Mouse (Mus musculus) liver, postnatal 0 days (tissue): ENCODE measurements around the gene Ap4m1. TPM values are rescaled to one million over a fixed set of nuclear protein-coding genes. Genes with fewer than 3 reads are reported as not detected.

Experiments used
- ATAC-seq: fragments of 200-750 bp; cut with Nextera tagmentation; 2 replicates; pipeline ENCODE4 v1.8.0; 2017; ENCODE audit warnings: mild to moderate bottlenecking, moderate library complexity
- DNase-seq: peaks from one replicate; pipeline ENCODE4 v3.0.0-alpha.2; 2016
- H3K27ac ChIP-seq: fragments of 300-500 bp; sonication (generic); 2 replicates; pipeline ENCODE4 v1.5.1; 2014; ENCODE audit warnings: antibody characterized with exemption, moderate library complexity, mild to moderate bottlenecking, low read depth
- H3K27me3 ChIP-seq: fragments of 300-500 bp; sonication (generic); 2 replicates; pipeline ENCODE4 v1.6.1; 2014; ENCODE audit warnings: low read length, control low read depth, mixed read lengths; ENCODE audit not compliant: insufficient read depth
- H3K36me3 ChIP-seq: fragments of 300-500 bp; sonication (generic); replicated peaks from 2 replicates; pipeline ENCODE4 v1.6.1; 2014; ENCODE audit warnings: mild to moderate bottlenecking, control low read depth, low read length, moderate library complexity, mixed read lengths; ENCODE audit not compliant: insufficient read depth
- H3K4me1 ChIP-seq: fragments of 300-500 bp; sonication (generic); 2 replicates; pipeline ENCODE4 v1.6.1; 2014; ENCODE audit warnings: antibody characterized with exemption, mild to moderate bottlenecking, control low read depth; ENCODE audit not compliant: insufficient read depth
- H3K4me2 ChIP-seq: fragments of 300-500 bp; sonication (generic); 2 replicates; pipeline ENCODE4 v1.6.1; 2014; ENCODE audit warnings: low read depth, mild to moderate bottlenecking, low read length, moderate library complexity, mixed read lengths
- H3K4me3 ChIP-seq: fragments of 300-500 bp; sonication (generic); 2 replicates; pipeline ENCODE4 v1.5.1; 2014; ENCODE audit warnings: low read depth, low read length
- H3K9ac ChIP-seq: fragments of 300-500 bp; sonication (generic); replicated peaks from 2 replicates; pipeline ENCODE4 v1.6.1; 2014; ENCODE audit warnings: mild to moderate bottlenecking, moderate library complexity
- H3K9me3 ChIP-seq: fragments of 300-500 bp; sonication (generic); 2 replicates; pipeline ENCODE4 v1.6.1; 2016; ENCODE audit warnings: mild to moderate bottlenecking, control low read depth, low read length, mixed read lengths
- CTCF ChIP-seq: sonication (generic); IDR thresholded peaks from 2 replicates; pipeline ENCODE4 v1.5.1; 2016; ENCODE audit warnings: antibody characterized with exemption, low read depth
- EP300 ChIP-seq: IDR thresholded peaks from 2 replicates; pipeline ENCODE4 v1.6.1; 2016; ENCODE audit warnings: antibody characterized with exemption, low read depth, mild to moderate bottlenecking
- WGBS: fragments of 180-500 bp; shearing (Covaris S2); extraction: QIAGEN DNeasy Blood & Tissue Kit; methylation state at CpG from one replicate; pipeline ENCODE4 v1.1.7; 2014; ENCODE audit not compliant: insufficient replicate concordance; 5-methylcytosine and 5-hydroxymethylcytosine counted together
- polyA plus RNA-seq: library from polyadenylated mRNA; unstranded; fragments of >200 nt; fragmentation: Nextera tagmentation; extraction: Ambion mirVana; gene quantifications from 2 replicates; pipeline ENCODE4 v1.2.1, GENCODE M21; 2015

Ap4m1 gene
- polyA plus RNA-seq = 3.0 and 3.8 TPM in 2 replicates

GRCm38 (mm10) chr5:138171695-138172491 lies at the start of gene Ap4m1, which contains the start of gene Mcm7:
Gene Ap4m1, plus strand, starts transcription at chr5:138172002.
Gene Mcm7, minus strand, starts transcription at chr5:138172422.
- DNase-seq (peak; percentile 97), ATAC-seq (peak; percentile 83)
- Histone ChIP-seq H3K27ac (peak within 1 kb of the TSS; percentile 98), H3K9ac (peak within 1 kb of the TSS; percentile 87), H3K36me3 (peaks cover 51% of the 10 kb centered on the region), H3K4me1 (peaks cover 15% of the 10 kb centered on the region), H3K27me3 (no peaks in the 10 kb centered on the region), H3K9me3 (no peaks in the 10 kb centered on the region), H3K4me2 (peak within 1 kb of the TSS; percentile 95), H3K4me3 (peak within 1 kb of the TSS; percentile 82)
- WGBS = under 1% methylated on average over 54 of the region's 54 CpGs
- TF ChIP-seq EP300 (no peak), CTCF (peak; percentile 27; the same call in 1 of the 2 replicates)

DNA sequence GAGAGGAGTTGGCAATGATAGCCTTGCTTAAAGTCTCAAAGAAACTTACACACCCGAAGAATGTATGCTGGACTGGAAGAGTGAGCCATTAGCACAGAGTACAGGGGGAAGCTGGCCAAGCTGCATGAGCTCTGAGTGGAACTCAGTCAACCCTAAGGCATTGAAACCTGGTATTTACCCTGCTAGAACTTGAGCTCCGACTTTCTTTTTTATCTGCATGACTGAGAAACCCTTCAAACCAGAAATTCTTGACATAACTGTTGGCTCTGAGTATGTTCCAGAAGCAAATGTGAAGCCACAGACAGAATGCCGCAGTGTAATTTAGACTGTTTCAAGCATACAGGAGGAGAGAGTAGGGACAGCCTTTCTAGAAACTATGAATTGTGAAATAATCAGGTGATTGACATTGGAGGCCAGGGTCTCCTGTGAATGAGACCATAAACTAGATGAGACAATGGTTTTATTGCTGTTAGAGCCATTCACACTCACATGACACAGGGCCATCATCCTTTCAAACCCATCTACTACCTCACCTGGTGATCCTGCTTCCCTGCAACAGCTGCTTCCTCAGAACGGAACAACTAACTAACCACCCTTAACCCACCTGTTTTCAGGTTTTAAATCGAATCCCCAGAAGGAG lies 39.3 kb upstream of the Ap4m1 start:
- Histone ChIP-seq H3K36me3 (peaks cover 41% of the 10 kb centered on the region), H3K4me3 (no peak overlapping the region), H3K9ac (no peak overlapping the region), H3K9me3 (no peaks in the 10 kb centered on the region), H3K4me2 (no peak overlapping the region), H3K4me1 (peaks cover 4% of the 10 kb centered on the region; the same call in 1 of the 2 replicates), H3K27me3 (no peaks in the 10 kb centered on the region), H3K27ac (no peak overlapping the region)
- no peak for ATAC-seq
- WGBS = 86% methylated on average over 5 of the region's 5 CpGs
- TF ChIP-seq EP300 (no peak), CTCF (no peak)
- no peak for DNase-seq

DNA sequence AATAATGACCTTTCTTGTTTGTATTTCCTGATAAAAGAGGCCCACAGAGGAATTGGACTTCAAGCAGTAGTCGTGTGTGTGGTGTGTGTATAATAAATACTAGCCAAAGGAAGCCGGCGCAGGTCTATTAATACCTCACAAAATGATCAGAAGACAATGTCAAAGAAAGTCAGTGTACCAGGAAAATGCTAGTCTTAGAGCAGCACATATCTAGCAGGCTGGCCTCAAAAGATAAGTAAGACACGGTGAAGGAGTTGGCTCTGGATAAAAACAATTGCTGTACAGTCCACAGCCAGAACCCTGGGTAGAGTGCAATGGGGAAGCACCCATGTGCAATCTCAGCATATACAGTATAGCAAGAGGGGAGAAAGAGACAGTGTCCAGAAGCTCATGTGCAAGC lies 34.5 kb upstream of the Ap4m1 start:
- Histone ChIP-seq H3K27ac (no peak overlapping the region), H3K36me3 (peaks cover 23% of the 10 kb centered on the region), H3K4me1 (peaks cover 4% of the 10 kb centered on the region; the same call in 1 of the 2 replicates), H3K27me3 (no peaks in the 10 kb centered on the region), H3K4me2 (no peak overlapping the region), H3K9ac (no peak overlapping the region), H3K9me3 (no peaks in the 10 kb centered on the region), H3K4me3 (no peak overlapping the region)
- peak; percentile 75 for ATAC-seq
- 32% methylated on average over 4 of the region's 4 CpGs for whole genome bisulfite sequencing
- DNase-seq = no peak
- TF ChIP-seq EP300 = no peak
- no peak for TF ChIP-seq CTCF

- ATAC-seq (peak; percentile 79), DNase-seq (peak; percentile 43)
- Histone ChIP-seq H3K9ac (no peak overlapping the region), H3K9me3 (no peaks in the 10 kb centered on the region), H3K27me3 (no peaks in the 10 kb centered on the region), H3K27ac (no peak overlapping the region), H3K4me2 (no peak overlapping the region), H3K36me3 (peaks cover 15% of the 10 kb centered on the region), H3K4me3 (no peak overlapping the region), H3K4me1 (peaks cover 4% of the 10 kb centered on the region; the same call in 1 of the 2 replicates)
- TF ChIP-seq EP300 = no peak
- peak; percentile 85 for TF ChIP-seq CTCF
- 50% methylated on average over 8 of the region's 8 CpGs for WGBS
Measured at GRCm38 (mm10) chr5:138137935-138138549, 33.8 kb upstream of the Ap4m1 start.

DNA sequence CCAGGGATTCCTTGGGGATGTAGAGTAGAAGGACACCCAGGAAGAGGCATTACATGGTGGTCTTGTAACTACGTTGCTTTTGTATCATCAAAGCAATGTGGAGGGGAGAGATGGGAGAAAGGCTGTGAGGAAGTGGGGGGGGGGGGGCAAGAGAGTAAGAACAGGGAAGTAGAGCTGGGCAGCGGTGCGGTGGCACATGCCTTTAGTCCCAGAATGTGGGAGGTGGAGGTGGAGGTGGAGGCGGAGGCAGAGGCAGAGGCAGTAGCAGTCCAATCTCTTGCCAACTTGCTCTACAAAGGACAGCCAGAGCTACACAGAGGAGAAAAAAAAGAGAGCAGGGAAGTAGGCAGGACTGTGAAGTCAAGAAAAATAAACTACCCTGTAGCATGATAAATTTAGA lies 33.2 kb upstream of the Ap4m1 start:
- Histone ChIP-seq H3K9ac (no peak overlapping the region), H3K36me3 (peaks cover 10% of the 10 kb centered on the region), H3K27me3 (no peaks in the 10 kb centered on the region), H3K4me1 (peaks cover 4% of the 10 kb centered on the region; the same call in 1 of the 2 replicates), H3K27ac (no peak overlapping the region), H3K4me2 (no peak overlapping the region), H3K4me3 (no peak overlapping the region), H3K9me3 (no peaks in the 10 kb centered on the region)
- WGBS = 31% methylated on average over 4 of the region's 4 CpGs
- DNase-seq (peak; percentile 19), ATAC-seq (no peak)
- TF ChIP-seq CTCF (no peak), EP300 (no peak)

GRCm38 (mm10) chr5:138154390-138154789 lies 17.4 kb upstream of the Ap4m1 start:
- peak overlapping the region; percentile 90; the same call in 1 of the 2 replicates for H3K9ac ChIP-seq
- TF ChIP-seq EP300 = peak; percentile 44; the same call in 1 of the 2 replicates
- TF ChIP-seq CTCF = no peak

More at GRCm38 (mm10) chr5:138154390-138154789, 17.4 kb upstream of the Ap4m1 start:
- peak; percentile 60 for ATAC-seq
- Histone ChIP-seq H3K4me1 (0 out of 2 replicates have a peak, but pooled peaks cover 5% of the 10 kb centered on the region), H3K36me3 (peaks cover 20% of the 10 kb centered on the region), H3K27ac (peak overlapping the region; percentile 94), H3K4me3 (peak overlapping the region; percentile 82), H3K27me3 (no peaks in the 10 kb centered on the region), H3K9me3 (no peaks in the 10 kb centered on the region), H3K4me2 (peak overlapping the region; percentile 81)
- 38% methylated on average over 3 of the region's 3 CpGs for WGBS
- no peak for DNase-seq
